Mouse (Mus musculus) CD8-positive naive resting alpha-beta T cell, adult 2 months (primary cell): ENCODE results near the gene Nup133.
A peak's percentile ranks its signal among the peaks of the same experiment; 100 is the strongest.

Source experiments
- DNase-seq, 2 experiments: peaks; one replicate each; pipeline ENCODE4 v3.0.0; 2022; ENCODE audit warnings: low read depth in 2 of 2, low spot score in 2 of 2

Nup133 gene

GRCm38 (mm10) chr8:123954246-123954645 is 5.2 kb upstream of the Nup133 start:
- DNase-seq, result no peak

GRCm38 (mm10) chr8:123953686-123954085 is 4.6 kb upstream of the Nup133 start:
- DNase-seq, result no peak

- DNase-seq, result peak; percentile 51 to 70
Measured at GRCm38 (mm10) chr8:123950077-123950802, 1.2 kb upstream of the Nup133 start.

GRCm38 (mm10) chr8:123949686-123949986 is 571 bp upstream of the Nup133 start:
- DNase-seq, result no peak

GRCm38 (mm10) chr8:123929026-123929425 is 20.0 kb downstream of the Nup133 start:
- no peak for DNase-seq

GRCm38 (mm10) chr8:123925671-123926070 is 23.4 kb downstream of the Nup133 start:
- no peak for DNase-seq

- DNase-seq, result peak; percentile 62 to 78
Measured at GRCm38 (mm10) chr8:123924719-123925118, 24.3 kb downstream of the Nup133 start.

- no peak for DNase-seq
Measured at GRCm38 (mm10) chr8:123914635-123915034, 34.4 kb downstream of the Nup133 start.

GRCm38 (mm10) chr8:123912265-123912664 is 36.8 kb downstream of the Nup133 start:
- no peak for DNase-seq

GRCm38 (mm10) chr8:123907604-123908003 is 41.5 kb downstream of the Nup133 start:
- DNase-seq, result no peak

- DNase-seq, result no peak
Measured at GRCm38 (mm10) chr8:123902653-123903052, 46.4 kb downstream of the Nup133 start.

- no peak for DNase-seq
Measured at GRCm38 (mm10) chr8:123899366-123899765, 49.7 kb downstream of the Nup133 start.

- no peak for DNase-seq
Measured at GRCm38 (mm10) chr8:123898576-123898975, 50.5 kb downstream of the Nup133 start.

- DNase-seq, result no peak
Measured at GRCm38 (mm10) chr8:123896774-123897173, 52.3 kb downstream of the Nup133 start.

GRCm38 (mm10) chr8:123896366-123896761 is 52.7 kb downstream of the Nup133 start:
- no peak for DNase-seq

GRCm38 (mm10) chr8:123895680-123896365 is 53.2 kb downstream of the Nup133 start:
- no peak for DNase-seq

- no peak for DNase-seq
Measured at GRCm38 (mm10) chr8:123895230-123895629, 53.8 kb downstream of the Nup133 start.

- DNase-seq, result no peak
Measured at GRCm38 (mm10) chr8:123894502-123895097, 54.5 kb downstream of the Nup133 start, which contains the start of gene Acta1. TSS of gene Acta1 (minus strand) at chr8:123894751.

GRCm38 (mm10) chr8:123893413-123893812 is 55.7 kb downstream of the Nup133 start:
- DNase-seq, result no peak

GRCm38 (mm10) chr8:123892586-123893155 is 56.4 kb downstream of the Nup133 start:
- no peak for DNase-seq

GRCm38 (mm10) chr8:123891883-123892585 is 57.0 kb downstream of the Nup133 start:
- no peak for DNase-seq
